Mouse (Mus musculus) monocyte, adult 5-6 weeks (primary cell): ENCODE data around the gene Lrch4. TPM values are rescaled to one million over a fixed set of nuclear protein-coding genes. Genes with fewer than 3 reads are reported as not detected.
"Not testable (repeated sequence)": the region's sequence is repeated elsewhere in the genome, so short reads cannot be mapped to it uniquely, and the experiment has no call there.

Experiments used
- ATAC-seq: fragments of 153-309, 156-312 bp; replicated peaks from 2 replicates; pipeline ENCODE4 v1.8.0; 2017; ENCODE audit warnings: mild to moderate bottlenecking; ENCODE audit not compliant: low TSS enrichment, insufficient number of reproducible peaks, severe bottlenecking, poor library complexity, low FRiP score
- total RNA-seq: library from RNA; stranded (forward); fragments of 200-1000, 200-491, 200-594 nt; gene quantifications from 3 replicates; pipeline ENCODE4 v1.2.3, GENCODE M21; 2017

The Lrch4 gene
- total RNA-seq, 1 experiment from 2014 or later: 86.0 TPM

- no peak for ATAC-seq
These were observed 18.9 kb upstream of the Lrch4 start for GRCm38 (mm10) chr5:137610056-137610455.

- no peak for ATAC-seq
These were observed 18.2 kb upstream of the Lrch4 start for GRCm38 (mm10) chr5:137610548-137611244.

GRCm38 (mm10) chr5:137611245-137611602 is 17.7 kb upstream of the Lrch4 start:
- no peak for ATAC-seq

- no peak for ATAC-seq
These were observed 15.8 kb upstream of the Lrch4 start for GRCm38 (mm10) chr5:137613076-137613475.

GRCm38 (mm10) chr5:137613550-137613949 is 15.4 kb upstream of the Lrch4 start, which contains the start of gene Pcolce:
Pcolce (minus strand) TSS chr5:137613784.
- ATAC-seq: no peak

- ATAC-seq: not testable (repeated sequence)
These were observed 14.0 kb upstream of the Lrch4 start for GRCm38 (mm10) chr5:137614921-137615320.

- no peak for ATAC-seq
These were observed 13.6 kb upstream of the Lrch4 start for GRCm38 (mm10) chr5:137615347-137615746.

- peak; percentile 34 for ATAC-seq
These were observed 4.9 kb upstream of the Lrch4 start for GRCm38 (mm10) chr5:137623937-137624530.

GRCm38 (mm10) chr5:137627991-137628390 is 930 bp upstream of the Lrch4 start:
- no peak for ATAC-seq

GRCm38 (mm10) chr5:137629306-137629721 is 393 bp downstream of the Lrch4 start:
- ATAC-seq: no peak

- no peak for ATAC-seq
These were observed 1.1 kb downstream of the Lrch4 start for GRCm38 (mm10) chr5:137629906-137630545.

GRCm38 (mm10) chr5:137630602-137631001 is 1.7 kb downstream of the Lrch4 start:
- ATAC-seq: no peak

- peak; percentile 73 for ATAC-seq
These were observed 2.2 kb downstream of the Lrch4 start for GRCm38 (mm10) chr5:137631171-137631570.

GRCm38 (mm10) chr5:137631591-137631990 is 2.7 kb downstream of the Lrch4 start:
- no peak for ATAC-seq

- ATAC-seq: no peak
These were observed 4.6 kb downstream of the Lrch4 start for GRCm38 (mm10) chr5:137633397-137634084.

- no peak for ATAC-seq
These were observed 10.6 kb downstream of the Lrch4 start for GRCm38 (mm10) chr5:137639472-137639871.

GRCm38 (mm10) chr5:137641054-137641453 is 12.1 kb downstream of the Lrch4 start, which contains the start of gene Sap25:
Sap25 (plus strand) TSS chr5:137641334.
- no peak for ATAC-seq

- ATAC-seq: no peak
These were observed 14.0 kb downstream of the Lrch4 start for GRCm38 (mm10) chr5:137642886-137643285.

- ATAC-seq: no peak
These were observed 15.6 kb downstream of the Lrch4 start for GRCm38 (mm10) chr5:137644484-137644883.
